Mouse (Mus musculus) large intestine, adult 2 months (tissue): ENCODE data around the gene 1300017J02Rik. TPM values are rescaled to one million over a fixed set of nuclear protein-coding genes. Genes with fewer than 3 reads are reported as not detected.

Source experiments
- DNase-seq: peaks from one replicate; pipeline ENCODE4 v3.0.0-alpha.2; 2012; ENCODE audit warnings: low read depth, low spot score
- WGBS: fragments of 180-500 bp; shearing (Covaris S2); methylation state at CpG from one replicate; pipeline ENCODE4 v1.1.7; 2018; 5-methylcytosine and 5-hydroxymethylcytosine counted together
- polyA plus RNA-seq: library from polyadenylated mRNA; depleted of rRNA; stranded (reverse); fragments of >200 nt; gene quantifications from 2 replicates; pipeline ENCODE4 v1.2.3, GENCODE M21; 2012

Gene 1300017J02Rik
- polyA plus RNA-seq, 1 experiment, result not detected

DNA sequence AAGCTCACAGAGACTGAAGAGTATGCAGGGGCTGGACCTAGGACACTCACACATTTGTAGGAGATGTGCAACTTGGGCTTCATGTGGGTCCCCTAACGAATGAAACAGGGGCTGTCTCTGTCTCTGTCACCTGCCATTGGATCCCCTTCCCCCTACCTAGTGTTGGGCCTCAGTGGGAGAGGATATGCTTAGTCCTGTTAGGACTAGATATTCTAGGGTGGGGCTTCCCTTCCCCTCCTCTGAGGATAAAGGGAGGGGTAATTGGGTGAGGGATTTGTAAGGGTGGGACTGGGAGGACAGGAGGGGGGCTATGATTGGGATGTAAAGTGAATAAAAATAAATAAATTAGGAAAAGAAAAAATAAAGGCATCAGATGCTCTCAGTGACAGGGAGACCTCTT lies 29.2 kb downstream of the 1300017J02Rik start:
- 75% methylated on average over 1 of the region's 1 CpGs for WGBS
- DNase-seq, result no peak

GRCm38 (mm10) chr9:103274819-103275218 lies 30.1 kb downstream of the 1300017J02Rik start:
- no peak for DNase-seq
- WGBS, result 61% methylated on average over 8 of the region's 8 CpGs

GRCm38 (mm10) chr9:103271104-103271503 lies 33.8 kb downstream of the 1300017J02Rik start:
- no peak for DNase-seq
- WGBS, result 3% methylated on average over 4 of the region's 4 CpGs

DNA sequence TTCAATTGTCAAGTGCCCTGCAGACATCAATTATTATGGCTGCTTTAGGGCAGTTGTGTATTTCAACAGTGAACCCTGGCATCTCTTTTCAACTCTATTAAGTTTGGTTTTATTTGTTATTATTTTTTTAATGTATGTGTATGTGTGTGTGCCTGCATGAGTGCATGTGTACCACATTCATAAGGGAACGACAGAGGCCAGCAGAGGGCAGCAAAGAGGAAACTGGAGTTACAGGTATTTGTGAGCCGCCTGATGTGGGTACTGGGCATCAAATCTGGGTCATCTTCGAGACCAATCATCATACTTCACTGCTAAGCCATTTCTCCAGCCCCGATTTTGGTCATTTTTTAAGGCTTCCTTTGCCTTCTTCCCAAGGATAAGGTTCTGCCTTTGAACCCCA lies 39.1 kb downstream of the 1300017J02Rik start:
- WGBS, result 91% methylated on average over 4 of the region's 4 CpGs
- no peak for DNase-seq

DNA sequence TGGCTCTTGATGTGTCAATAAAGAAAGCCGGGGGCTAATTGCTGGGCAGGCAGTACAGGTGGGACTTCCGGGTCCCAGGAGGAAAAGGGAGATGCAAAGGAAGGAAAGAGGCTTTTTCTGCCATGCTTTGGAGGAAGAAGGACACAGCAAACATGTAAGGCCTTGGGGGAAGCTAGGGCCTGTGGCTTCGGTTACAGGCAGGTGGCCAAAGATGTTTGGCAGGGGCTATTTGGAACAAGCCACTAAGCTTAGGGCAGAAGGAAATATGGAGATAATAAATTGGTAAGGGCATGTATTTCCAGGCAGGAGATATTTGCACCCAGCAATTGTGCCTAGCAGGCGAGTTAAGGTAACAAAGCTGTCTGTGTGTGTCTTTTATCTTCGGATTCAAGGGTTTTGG lies 52.0 kb downstream of the 1300017J02Rik start:
- 52% methylated on average over 5 of the region's 5 CpGs for WGBS
- DNase-seq, result no peak

GRCm38 (mm10) chr9:103248618-103249017 lies 56.3 kb downstream of the 1300017J02Rik start:
- WGBS, result 49% methylated on average over 4 of the region's 4 CpGs

DNA sequence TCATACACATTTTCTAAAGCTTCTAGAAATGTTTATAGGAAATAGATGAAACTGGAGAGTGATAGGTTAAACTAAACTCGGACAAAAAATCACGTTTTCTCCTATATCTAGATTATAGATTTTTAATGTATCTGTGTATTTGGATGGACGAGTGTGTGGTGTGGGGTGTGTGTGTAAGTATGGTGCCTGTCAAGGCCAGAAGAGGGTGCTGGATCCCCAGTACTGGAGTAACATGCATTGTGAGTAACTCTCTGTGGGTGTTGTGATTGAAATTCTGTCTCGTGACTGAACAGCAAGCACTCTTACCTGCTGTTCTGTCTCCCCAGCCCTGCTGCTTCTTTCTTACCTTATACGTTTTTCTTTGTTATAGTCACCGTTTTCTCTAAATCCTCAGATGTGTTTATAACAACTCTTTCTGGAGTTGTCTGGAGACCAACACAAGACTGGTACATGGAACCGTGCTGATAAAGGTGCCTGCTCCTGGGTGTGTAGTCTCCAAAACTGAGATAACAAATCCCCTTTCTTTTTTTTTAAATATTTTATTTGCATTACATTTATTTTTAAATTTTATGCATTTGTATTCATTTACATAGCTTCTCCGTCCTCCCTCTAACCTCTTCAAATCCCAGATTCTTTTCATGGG lies 58.2 kb downstream of the 1300017J02Rik start:
- no peak for DNase-seq
- WGBS, result 80% methylated on average over 8 of the region's 8 CpGs

More at GRCm38 (mm10) chr9:103248618-103249017, 56.3 kb downstream of the 1300017J02Rik start:
- DNase-seq, result no peak

DNA sequence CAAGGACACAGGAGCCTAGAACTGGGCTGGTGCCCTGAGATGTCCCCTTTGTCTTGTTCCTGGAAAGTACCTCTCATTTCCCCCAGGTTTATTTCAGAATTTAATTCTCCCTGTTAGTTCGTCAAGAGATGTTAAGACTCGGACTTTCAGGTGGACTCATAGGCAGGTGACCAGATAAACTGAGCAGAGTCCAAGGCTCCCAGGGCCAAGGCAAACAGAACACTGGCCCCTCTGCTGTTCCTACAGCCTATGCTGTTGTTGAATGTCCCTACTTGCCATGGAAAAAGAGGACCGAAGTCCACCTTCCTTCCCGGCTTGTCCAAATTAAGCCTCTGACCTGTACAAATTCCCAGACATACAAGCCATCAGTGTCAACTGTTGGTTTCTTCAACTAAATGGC lies 61.2 kb downstream of the 1300017J02Rik start:
- 56% methylated on average over 4 of the region's 4 CpGs for WGBS
- no peak for DNase-seq

GRCm38 (mm10) chr9:103241206-103241605 lies 63.7 kb downstream of the 1300017J02Rik start:
- no peak for DNase-seq
- 77% methylated on average over 2 of the region's 2 CpGs for whole genome bisulfite sequencing

DNA sequence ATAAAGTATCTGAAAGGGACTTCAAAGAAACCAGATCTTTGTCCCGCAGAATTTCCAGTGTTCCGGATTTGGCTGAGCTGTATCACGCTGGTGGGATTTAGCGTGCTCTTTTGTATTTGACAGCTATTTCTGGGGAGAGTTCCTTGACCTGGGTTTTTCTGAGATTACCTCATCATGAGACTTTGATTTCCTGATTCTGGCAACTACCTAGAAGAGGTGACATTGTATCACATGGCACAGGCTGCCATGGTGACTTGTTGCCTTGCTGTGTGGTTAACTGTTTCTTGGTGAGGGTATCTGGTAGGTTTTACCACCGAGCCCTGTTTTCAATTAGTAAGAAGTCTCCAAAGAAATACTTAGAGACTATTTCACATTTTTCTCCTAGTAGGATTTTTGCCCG lies 65.4 kb downstream of the 1300017J02Rik start:
- 87% methylated on average over 6 of the region's 6 CpGs for WGBS
- DNase-seq, result no peak

DNA sequence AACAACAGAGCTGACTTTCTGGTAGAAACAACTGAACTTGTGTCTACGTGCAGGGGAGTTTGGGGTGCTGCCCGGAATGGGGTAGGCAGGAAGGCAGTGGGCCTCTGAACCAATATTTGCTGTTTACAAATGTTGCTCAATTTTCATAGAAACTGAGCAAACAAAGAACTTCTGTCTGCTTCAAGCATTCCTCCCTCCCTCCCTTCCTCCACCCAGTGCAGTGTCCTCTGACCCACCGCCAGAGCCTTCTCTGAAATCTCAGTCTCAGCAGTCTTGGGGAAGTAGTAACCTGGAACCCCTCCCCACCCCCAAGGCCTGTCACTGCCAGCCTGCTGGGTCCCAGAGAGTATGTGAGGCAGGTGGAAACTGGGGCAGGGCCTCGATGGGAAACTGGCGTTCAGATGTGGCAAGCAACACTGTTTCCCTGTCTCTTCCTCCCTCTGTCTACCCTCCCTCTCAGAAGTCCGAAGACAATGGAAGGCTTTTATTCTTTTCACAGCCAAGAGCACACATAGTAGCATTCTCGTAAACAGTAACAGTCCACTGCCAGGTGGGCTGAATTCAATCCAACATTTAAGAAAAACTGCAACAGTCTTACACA lies 70.2 kb downstream of the 1300017J02Rik start:
- 25% methylated on average over 7 of the region's 7 CpGs for WGBS
- DNase-seq, result no peak

GRCm38 (mm10) chr9:103234059-103234458 lies 70.8 kb downstream of the 1300017J02Rik start:
- no peak for DNase-seq
- WGBS, result 42% methylated on average over 7 of the region's 7 CpGs

- 73% methylated on average over 7 of the region's 7 CpGs for WGBS
Measured at GRCm38 (mm10) chr9:103233006-103233395, 71.9 kb downstream of the 1300017J02Rik start.

GRCm38 (mm10) chr9:103232232-103233005 lies 72.5 kb downstream of the 1300017J02Rik start:
- WGBS, result 88% methylated on average over 7 of the region's 7 CpGs
- no peak for DNase-seq

More at GRCm38 (mm10) chr9:103233006-103233395, 71.9 kb downstream of the 1300017J02Rik start:
- DNase-seq, result no peak

- WGBS, result 15% methylated on average over 29 of the region's 29 CpGs
- no peak for DNase-seq
Measured at GRCm38 (mm10) chr9:103230151-103230951, 74.5 kb downstream of the 1300017J02Rik start, which contains the start of the genes Gm20425 and Trf. Gene Gm20425 (minus strand): TSS chr9:103230307. Gene Trf (minus strand): TSS chr9:103230444.

- WGBS, result 65% methylated on average over 15 of the region's 15 CpGs
- DNase-seq, result no peak
Measured at GRCm38 (mm10) chr9:103229037-103229867, 75.6 kb downstream of the 1300017J02Rik start.

- 72% methylated on average over 13 of the region's 13 CpGs for WGBS
- no peak for DNase-seq
Measured at GRCm38 (mm10) chr9:103228370-103229003, 76.4 kb downstream of the 1300017J02Rik start.

GRCm38 (mm10) chr9:103227760-103228159 lies 77.1 kb downstream of the 1300017J02Rik start:
- DNase-seq, result no peak
- WGBS, result 88% methylated on average over 16 of the region's 16 CpGs
